9 mouse cellular contexts compared by ENCODE assay signal in the genomic region with DNA sequence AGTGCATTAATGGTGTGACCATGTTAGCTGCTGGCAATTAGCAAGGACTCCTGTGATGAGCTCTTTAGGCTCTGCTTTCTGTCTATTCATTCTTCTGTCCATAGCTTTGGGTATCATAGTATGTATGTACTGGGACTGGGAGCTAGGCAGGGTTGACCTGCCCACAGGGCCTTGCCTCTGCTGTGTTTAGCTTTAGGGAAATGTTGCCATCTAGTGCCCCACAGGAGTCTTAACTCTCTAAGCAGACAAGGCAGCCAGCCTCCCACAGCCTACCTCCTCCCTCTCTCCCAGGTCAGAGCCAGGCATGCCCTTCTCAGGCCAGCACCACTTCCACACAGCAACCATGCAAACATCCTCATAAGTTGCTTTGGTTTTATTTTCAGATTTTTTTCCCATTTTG. TPM values are rescaled to one million over a fixed set of nuclear protein-coding genes. Genes with fewer than 3 reads are reported as not detected.
A peak's percentile ranks its signal among the peaks of the same experiment; 100 is the strongest.
DNase-seq lines count a peak whose midpoint lies in the region; ATAC-seq and TF ChIP-seq lines count a peak whose summit lies in the region.
"Had no signal": no experiment of that assay in that cellular context is flagged by ENCODE, and none has a peak within 500 bp of the region (broad histone marks: within the 10 kb centered on the region; RNA-seq: fewer than 3 reads in every experiment).

No protein-coding gene starts in this region.

- no peaks in the 10 kb centered on the region for H3K36me3 ChIP-seq in kidney, adult 2 months (ENCODE audit: control insufficient read depth, insufficient read depth, low read length)
- H3K36me3 ChIP-seq in kidney, embryonic 14.5 days (ENCODE audit: control insufficient read depth, insufficient read depth, low read length): no peaks in the 10 kb centered on the region
- peaks cover 0 to 3% of the 10 kb centered on the region in 2 experiments; a peak in 1 of 4 replicates for H3K36me3 ChIP-seq in MEL (ENCODE audit: control insufficient read depth in 1 of 2, insufficient read depth in 2 of 2, low read length in 2 of 2)
- H3K36me3 ChIP-seq in embryonic facial prominence, embryonic 10.5 days (replicated peaks): no peaks in the 10 kb centered on the region
- H3K36me3 ChIP-seq in hindbrain, embryonic 11.5 days (ENCODE audit: control insufficient read depth, insufficient read depth, low read length): no peaks in the 10 kb centered on the region
- H3K36me3 ChIP-seq in limb, embryonic 14.5 days (ENCODE audit: control insufficient read depth, insufficient read depth, low read length): no peaks in the 10 kb centered on the region
- H3K36me3 ChIP-seq: limb, embryonic 15.5 days had no signal

- H3K27ac ChIP-seq in kidney, adult 2 months (ENCODE audit: insufficient read depth, low read depth, low read length): no peak overlapping the region
- H3K27ac ChIP-seq in kidney, embryonic 14.5 days (ENCODE audit: low read depth, low read length): no peak overlapping the region
- H3K27ac ChIP-seq in MEL (ENCODE audit: control insufficient read depth, low read depth, low read length): no peak overlapping the region
- H3K27ac ChIP-seq in embryonic facial prominence, embryonic 10.5 days (replicated peaks): no peak overlapping the region
- no peak overlapping the region for H3K27ac ChIP-seq in hindbrain, embryonic 11.5 days (ENCODE audit: low read depth, low read length)
- H3K27ac ChIP-seq in limb, embryonic 14.5 days (replicated peaks; ENCODE audit: low read depth, low read length): no peak overlapping the region

- H3K4me1 ChIP-seq in kidney, adult 2 months (ENCODE audit: control insufficient read depth, insufficient read depth, low read length): no peaks in the 10 kb centered on the region
- H3K4me1 ChIP-seq in kidney, embryonic 14.5 days (ENCODE audit: control insufficient read depth, insufficient read depth, low read length): peaks cover 3% of the 10 kb centered on the region; the same call in 1 of the 2 replicates
- peaks cover 0 to 10% of the 10 kb centered on the region in 2 experiments; a peak in 1 of 4 replicates for H3K4me1 ChIP-seq in MEL (ENCODE audit: control insufficient read depth in 1 of 2, insufficient read depth in 2 of 2, low read length in 2 of 2)
- peaks cover 27% of the 10 kb centered on the region for H3K4me1 ChIP-seq in embryonic facial prominence, embryonic 10.5 days
- no peaks in the 10 kb centered on the region for H3K4me1 ChIP-seq in hindbrain, embryonic 11.5 days (replicated peaks; ENCODE audit: control insufficient read depth, insufficient read depth, low read length)
- peaks cover 16% of the 10 kb centered on the region for H3K4me1 ChIP-seq in limb, embryonic 14.5 days (ENCODE audit: control insufficient read depth, insufficient read depth, low read length)

- H3K27me3 ChIP-seq in kidney, adult 2 months (replicated peaks; ENCODE audit: control insufficient read depth, insufficient read depth, low read length): no peaks in the 10 kb centered on the region
- no peaks in the 10 kb centered on the region for H3K27me3 ChIP-seq in kidney, embryonic 14.5 days (ENCODE audit: control insufficient read depth, insufficient read depth, low read length)
- H3K27me3 ChIP-seq in MEL (ENCODE audit: control insufficient read depth in 1 of 2, insufficient read depth in 2 of 2, low read length in 2 of 2): peaks cover 0 to 4% of the 10 kb centered on the region in 2 experiments; a peak in 3 of 4 replicates
- H3K27me3 ChIP-seq in embryonic facial prominence, embryonic 10.5 days (replicated peaks; ENCODE audit: low read depth, poor library complexity, severe bottlenecking): no peaks in the 10 kb centered on the region
- no peaks in the 10 kb centered on the region for H3K27me3 ChIP-seq in hindbrain, embryonic 11.5 days (ENCODE audit: control insufficient read depth, insufficient read depth, low read length)
- H3K27me3 ChIP-seq in limb, embryonic 14.5 days (ENCODE audit: control insufficient read depth, insufficient read depth, low read length): no peaks in the 10 kb centered on the region
- H3K27me3 ChIP-seq: limb, embryonic 15.5 days had no signal

- no peaks in the 10 kb centered on the region for H3K9me3 ChIP-seq in kidney, embryonic 14.5 days (ENCODE audit: control insufficient read depth, low read length)
- H3K9me3 ChIP-seq in MEL (replicated peaks; ENCODE audit: insufficient read depth, low read length): no peaks in the 10 kb centered on the region
- no peaks in the 10 kb centered on the region for H3K9me3 ChIP-seq in embryonic facial prominence, embryonic 10.5 days
- H3K9me3 ChIP-seq in hindbrain, embryonic 11.5 days (ENCODE audit: control insufficient read depth, low read length): no peaks in the 10 kb centered on the region
- no peaks in the 10 kb centered on the region for H3K9me3 ChIP-seq in limb, embryonic 14.5 days (ENCODE audit: control insufficient read depth, low read length)
- H3K9me3 ChIP-seq: limb, embryonic 15.5 days had no signal

- ATAC-seq in kidney, embryonic 14.5 days (ENCODE audit: low FRiP score, low TSS enrichment): no peak
- ATAC-seq in hindbrain, embryonic 11.5 days (ENCODE audit: low FRiP score): peak; percentile 70
- ATAC-seq in limb, embryonic 14.5 days (ENCODE audit: low FRiP score, low read depth): 0 out of 2 replicates have a peak, but pooled peaks have one; percentile 23
- no peak for ATAC-seq in erythroblast, adult 5-6 weeks (replicated peaks; ENCODE audit: low FRiP score, poor library complexity, severe bottlenecking)

- no peak for TF ChIP-seq POLR2A in kidney, adult 2 months (IDR thresholded peaks at IDR 0.05; ENCODE audit: low read depth, low read length)
- no peak for TF ChIP-seq POLR2A in MEL (IDR thresholded peaks at IDR 0.05; ENCODE audit: control insufficient read depth in 1 of 2, insufficient read depth in 1 of 2, low read depth in 1 of 2, low read length in 2 of 2, poor library complexity in 1 of 2)
- TF ChIP-seq POLR2A in limb, embryonic 14.5 days (IDR thresholded peaks at IDR 0.05; ENCODE audit: borderline replicate concordance, extremely low read depth, insufficient read depth, insufficient read length): no peak

- H3K9ac ChIP-seq in kidney, embryonic 14.5 days (ENCODE audit: low read depth, low read length): no peak overlapping the region
- no peak overlapping the region for H3K9ac ChIP-seq in MEL (ENCODE audit: control insufficient read depth, low read depth, low read length, poor library complexity, severe bottlenecking)
- no peak overlapping the region for H3K9ac ChIP-seq in hindbrain, embryonic 11.5 days (ENCODE audit: low read depth, low read length)
- H3K9ac ChIP-seq in limb, embryonic 14.5 days (ENCODE audit: low read depth, low read length, severe bottlenecking): no peak overlapping the region
- H3K9ac ChIP-seq: limb, embryonic 15.5 days had no signal

- peak; percentile 66 for TF ChIP-seq CTCF in kidney, adult 2 months (conservative IDR thresholded peaks at IDR 0.05; ENCODE audit: insufficient read depth, insufficient read length, low read depth, low read length)
- peak in 2 of 3 experiments; percentile 23 to 46; a peak in 3 of 6 replicates for TF ChIP-seq CTCF in MEL (IDR thresholded peaks at IDR 0.05 in 2 of 3, conservative IDR thresholded peaks at IDR 0.05 in 1 of 3; ENCODE audit: control insufficient read depth in 1 of 3, insufficient read depth in 1 of 3, low read depth in 2 of 3, low read length in 3 of 3, poor library complexity in 1 of 3, severe bottlenecking in 1 of 3)

- no peak overlapping the region for H3K4me2 ChIP-seq in kidney, embryonic 14.5 days (replicated peaks; ENCODE audit: low read depth, low read length)
- no peak overlapping the region for H3K4me2 ChIP-seq in hindbrain, embryonic 11.5 days (replicated peaks; ENCODE audit: low read depth, low read length)
- H3K4me2 ChIP-seq in limb, embryonic 14.5 days (replicated peaks; ENCODE audit: low read depth, low read length, severe bottlenecking): no peak overlapping the region
- H3K4me2 ChIP-seq: limb, embryonic 15.5 days had no signal

- TF ChIP-seq EP300 in MEL (IDR thresholded peaks at IDR 0.05; ENCODE audit: low read depth in 1 of 2, low read length in 2 of 2): no peak

- H3K4me3 ChIP-seq in kidney, adult 2 months (ENCODE audit: insufficient read depth, low read depth, low read length): no peak overlapping the region
- no peak overlapping the region for H3K4me3 ChIP-seq in kidney, embryonic 14.5 days (ENCODE audit: low read length)
- H3K4me3 ChIP-seq in MEL (ENCODE audit: control insufficient read depth in 1 of 2, insufficient read depth in 1 of 2, low read depth in 2 of 2, low read length in 2 of 2): no peak overlapping the region
- H3K4me3 ChIP-seq in embryonic facial prominence, embryonic 10.5 days: no peak overlapping the region
- H3K4me3 ChIP-seq in hindbrain, embryonic 11.5 days (ENCODE audit: low read depth, low read length): no peak overlapping the region
- H3K4me3 ChIP-seq in limb, embryonic 14.5 days (replicated peaks; ENCODE audit: low read length): no peak overlapping the region
- H3K4me3 ChIP-seq: limb, embryonic 15.5 days had no signal

- peak; percentile 24 for DNase-seq in kidney, adult 2 months
- DNase-seq in MEL (ENCODE audit: low read depth, low spot score): peak; percentile 28
- peak; percentile 29 for DNase-seq in embryonic facial prominence, embryonic 10.5 days (ENCODE audit: low spot score)
- no peak for DNase-seq in hindbrain, embryonic 11.5 days (ENCODE audit: low spot score)
- DNase-seq in limb, embryonic 14.5 days (ENCODE audit: low spot score): peak; percentile 14
- DNase-seq in retina, adult 2 months (ENCODE audit: low read depth, low spot score): peak; percentile 25

- H3K79me2 ChIP-seq in MEL (ENCODE audit: control insufficient read depth, insufficient read depth, low read length, poor library complexity): no peaks in the 10 kb centered on the region

- TF ChIP-seq RAD21 in MEL (IDR thresholded peaks at IDR 0.05; ENCODE audit: low read depth, low read length): peak; percentile 51

RNA-seq across cellular contexts. Expression of a gene that starts 16.9 kb away (rescaled TPM):
- not detected in 2 replicates for polyA plus RNA-seq in kidney, adult 2 months (2012; rRNA removed)
- not detected in 2 replicates for polyA plus RNA-seq in kidney, embryonic 14.5 days (2014; fragmentation: Nextera tagmentation; extraction: Ambion mirVana)
- total RNA-seq in MEL (2012; rRNA removed): not detected in 2 replicates
- polyA plus RNA-seq in MEL (2012; ENCODE audit: insufficient read depth in 1 of 2, insufficient read length in 2 of 2, low read depth in 1 of 2, low replicate concordance in 2 of 2, missing spikeins in 1 of 2): not detected
- polyA plus RNA-seq in embryonic facial prominence, embryonic 10.5 days (2016; fragmentation: Nextera tagmentation; extraction: Ambion mirVana): not detected in 2 replicates
- polyA plus RNA-seq in hindbrain, embryonic 11.5 days (2014; fragmentation: Nextera tagmentation; extraction: Ambion mirVana): 0.15 and 0.32 TPM in 2 replicates
- polyA plus RNA-seq in limb, embryonic 14.5 days (2012; rRNA removed): 1.0 and 1.5 TPM in 2 replicates
- polyA plus RNA-seq in limb, embryonic 14.5 days (2014; fragmentation: Nextera tagmentation; extraction: Ambion mirVana): 0.32 and 0.43 TPM in 2 replicates
- total RNA-seq in erythroblast, adult 5-6 weeks (2015; ENCODE audit: low replicate concordance): not detected in 2 replicates
- total RNA-seq in erythroblast, adult 5-6 weeks (2017; ENCODE audit: low replicate concordance): 1.5 TPM in 1 of 2 replicates, not detected in the other

RNA-seq across cellular contexts. Expression of a gene that starts 38.0 kb away (rescaled TPM):
- polyA plus RNA-seq in kidney, adult 2 months (2012; rRNA removed): 22.0 and 23.7 TPM in 2 replicates
- 14.3 and 16.5 TPM in 2 replicates for polyA plus RNA-seq in kidney, embryonic 14.5 days (2014; fragmentation: Nextera tagmentation; extraction: Ambion mirVana)
- 11.6 and 15.1 TPM in 2 replicates for total RNA-seq in MEL (2012; rRNA removed)
- 10 to 100 TPM in 1 of 2 experiments, not detected in 1; 50.3 TPM for polyA plus RNA-seq in MEL (2012; ENCODE audit: insufficient read depth in 1 of 2, insufficient read length in 2 of 2, low read depth in 1 of 2, low replicate concordance in 2 of 2, missing spikeins in 1 of 2)
- polyA plus RNA-seq in embryonic facial prominence, embryonic 10.5 days (2016; fragmentation: Nextera tagmentation; extraction: Ambion mirVana): 13.6 and 14.6 TPM in 2 replicates
- 19.5 and 21.1 TPM in 2 replicates for polyA plus RNA-seq in hindbrain, embryonic 11.5 days (2014; fragmentation: Nextera tagmentation; extraction: Ambion mirVana)
- polyA plus RNA-seq in limb, embryonic 14.5 days (2012; rRNA removed): 23.1 and 27.0 TPM in 2 replicates
- polyA plus RNA-seq in limb, embryonic 14.5 days (2014; fragmentation: Nextera tagmentation; extraction: Ambion mirVana): 15.3 and 15.7 TPM in 2 replicates
- total RNA-seq in erythroblast, adult 5-6 weeks (2015; ENCODE audit: low replicate concordance): 179 and 188 TPM in 2 replicates
- total RNA-seq in erythroblast, adult 5-6 weeks (2017; ENCODE audit: low replicate concordance): 105 and 131 TPM in 2 replicates

Comparison
In these comparisons a context has a peak if more than half of its experiments do, and no peak if none do; other contexts are left out.
1. ATAC-seq: peak in hindbrain, embryonic 11.5 days (single experiment) and limb, embryonic 14.5 days (single experiment); none in kidney, embryonic 14.5 days (single experiment) and erythroblast, adult 5-6 weeks (single experiment).